Mouse (Mus musculus) heart, postnatal 0 days (tissue): ENCODE data around the gene Chek2. TPM values are rescaled to one million over a fixed set of nuclear protein-coding genes. Genes with fewer than 3 reads are reported as not detected.

Source experiments
- ATAC-seq: fragments of 200-750 bp; cut with Nextera tagmentation; 2 replicates; pipeline ENCODE4 v1.8.0; 2017; ENCODE audit warnings: low read depth, moderate number of reproducible peaks, moderate library complexity; ENCODE audit not compliant: insufficient read depth
- DNase-seq: peaks from one replicate; pipeline ENCODE4 v3.0.0-alpha.2; 2016; ENCODE audit warnings: low spot score
- H3K27ac ChIP-seq: fragments of 300-500 bp; sonication (generic); 2 replicates; pipeline ENCODE4 v1.5.1; 2014; ENCODE audit warnings: low read depth, mild to moderate bottlenecking
- H3K27me3 ChIP-seq: fragments of 300-500 bp; sonication (generic); 2 replicates; pipeline ENCODE4 v1.6.1; 2014; ENCODE audit warnings: low read length, mixed read lengths; ENCODE audit not compliant: control insufficient read depth, insufficient read depth
- H3K36me3 ChIP-seq: fragments of 300-500 bp; sonication (generic); replicated peaks from 2 replicates; pipeline ENCODE4 v1.6.1; 2014; ENCODE audit warnings: low read length, mixed read lengths; ENCODE audit not compliant: control insufficient read depth, insufficient read depth
- H3K4me1 ChIP-seq: fragments of 300-500 bp; sonication (generic); 2 replicates; pipeline ENCODE4 v1.6.1; 2014; ENCODE audit warnings: antibody characterized with exemption; ENCODE audit not compliant: control insufficient read depth, insufficient read depth
- H3K4me2 ChIP-seq: fragments of 300-500 bp; sonication (generic); 2 replicates; pipeline ENCODE4 v1.6.1; 2014; ENCODE audit warnings: low read depth, mild to moderate bottlenecking, low read length, moderate library complexity
- H3K4me3 ChIP-seq: fragments of 300-500 bp; sonication (generic); 2 replicates; pipeline ENCODE4 v1.5.1; 2014; ENCODE audit warnings: low read depth, low read length
- H3K9ac ChIP-seq: fragments of 300-500 bp; sonication (generic); replicated peaks from 2 replicates; pipeline ENCODE4 v1.6.1; 2014; ENCODE audit warnings: low read depth, low read length, mixed read lengths
- H3K9me3 ChIP-seq: fragments of 300-500 bp; sonication (generic); replicated peaks from 2 replicates; pipeline ENCODE4 v1.6.1; 2016; ENCODE audit warnings: low read length; ENCODE audit not compliant: control insufficient read depth
- CTCF ChIP-seq: IDR thresholded peaks from 2 replicates; pipeline ENCODE4 v1.5.1; 2016; ENCODE audit warnings: antibody characterized with exemption, control low read depth, low read depth
- EP300 ChIP-seq: IDR thresholded peaks from 2 replicates; pipeline ENCODE4 v1.6.1; 2016; ENCODE audit warnings: antibody characterized with exemption, low read depth
- WGBS: fragments of 180-500 bp; shearing (Covaris S2); extraction: QIAGEN DNeasy Blood & Tissue Kit; methylation state at CpG from one replicate; pipeline ENCODE4 v1.1.7; 2014; 5-methylcytosine and 5-hydroxymethylcytosine counted together
- polyA plus RNA-seq: library from polyadenylated mRNA; unstranded; fragments of >200 nt; fragmentation: Nextera tagmentation; extraction: Ambion mirVana; gene quantifications from 2 replicates; pipeline ENCODE4 v1.2.1, GENCODE M21; 2015
- total RNA-seq: library from RNA; depleted of rRNA; stranded (reverse); fragments of >200 nt; gene quantifications from 2 replicates; pipeline ENCODE4 v1.2.3, GENCODE M21; 2014; ENCODE audit warnings: low replicate concordance

Gene Chek2
- total and polyA plus RNA-seq, 2 experiments from 2014 or later = 2.5 to 6.1 TPM

DNA sequence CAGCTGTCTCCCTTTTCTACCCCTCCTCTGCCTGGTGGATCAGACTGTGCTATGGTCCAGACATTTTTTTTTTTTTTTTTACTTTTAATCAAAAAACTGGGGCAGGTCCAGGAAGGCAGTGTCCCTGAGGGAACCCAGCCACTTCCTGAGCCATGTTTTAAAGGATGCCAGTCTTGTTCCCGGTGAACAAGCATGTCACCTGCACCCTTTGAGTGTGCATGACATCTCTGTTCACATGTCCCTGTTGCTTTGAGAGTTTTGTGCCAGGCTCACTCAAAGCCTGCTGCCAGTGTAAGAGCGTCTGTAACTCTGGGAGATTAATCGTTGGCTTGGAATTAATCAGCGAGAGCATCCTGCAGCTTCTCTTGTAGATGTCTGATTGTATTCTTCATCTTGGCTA, 28.7 kb downstream of the Chek2 start:
- no peak overlapping the region for H3K9ac ChIP-seq
- WGBS = 53% methylated on average over 4 of the region's 4 CpGs
- H3K9me3 ChIP-seq = no peaks in the 10 kb centered on the region
- TF ChIP-seq EP300 = no peak
- no peak for TF ChIP-seq CTCF
- DNase-seq = no peak
- H3K36me3 ChIP-seq = peaks cover 10% of the 10 kb centered on the region
- no peak overlapping the region for H3K4me3 ChIP-seq
- no peak overlapping the region for H3K4me2 ChIP-seq
- ATAC-seq = 0 out of 2 replicates have a peak, but pooled peaks have one; percentile 47
- H3K27ac ChIP-seq = peak overlapping the region; percentile 38; the same call in 1 of the 2 replicates
- no peaks in the 10 kb centered on the region for H3K4me1 ChIP-seq
- no peaks in the 10 kb centered on the region for H3K27me3 ChIP-seq

GRCm38 (mm10) chr5:110869242-110869669, 29.5 kb downstream of the Chek2 start:
- 0 out of 2 replicates have a peak overlapping the region, but pooled peaks have one; percentile 12 for H3K4me2 ChIP-seq
- peaks cover 10% of the 10 kb centered on the region for H3K36me3 ChIP-seq
- H3K9me3 ChIP-seq = no peaks in the 10 kb centered on the region
- ATAC-seq (peak; percentile 36; the same call in 1 of the 2 replicates), DNase-seq (peak; percentile 30)
- H3K4me1 ChIP-seq = no peaks in the 10 kb centered on the region
- TF ChIP-seq CTCF (no peak), EP300 (no peak)
- peak overlapping the region; percentile 38; the same call in 1 of the 2 replicates for H3K27ac ChIP-seq
- no peak overlapping the region for H3K9ac ChIP-seq
- no peak overlapping the region for H3K4me3 ChIP-seq
- WGBS = 62% methylated on average over 8 of the region's 8 CpGs
- H3K27me3 ChIP-seq = no peaks in the 10 kb centered on the region

DNA sequence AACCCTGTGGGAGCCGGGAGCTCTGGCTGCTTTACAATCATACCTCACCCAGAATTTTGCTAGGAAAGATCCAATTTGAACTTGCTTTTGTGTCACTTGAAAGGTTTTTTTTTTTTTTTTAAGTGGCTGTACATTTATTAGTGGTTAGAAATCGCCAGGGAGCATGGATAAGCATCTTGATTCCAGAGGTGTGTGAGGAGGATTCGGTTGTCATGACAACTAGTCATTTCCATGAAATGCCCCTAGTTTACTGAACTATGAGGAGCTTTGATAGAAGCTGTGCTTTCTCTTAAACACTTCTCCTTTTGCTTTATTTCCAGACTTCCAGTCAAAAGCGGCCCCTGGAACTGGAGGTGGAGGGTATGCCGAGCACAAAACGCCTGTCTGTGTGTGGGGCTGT, 33.4 kb downstream of the Chek2 start:
- Histone ChIP-seq H3K9ac (no peak overlapping the region), H3K27me3 (no peaks in the 10 kb centered on the region), H3K36me3 (peaks cover 10% of the 10 kb centered on the region), H3K4me1 (no peaks in the 10 kb centered on the region), H3K27ac (no peak overlapping the region), H3K4me3 (no peak overlapping the region), H3K4me2 (no peak overlapping the region), H3K9me3 (no peaks in the 10 kb centered on the region)
- ATAC-seq = no peak
- 94% methylated on average over 6 of the region's 6 CpGs for WGBS
- no peak for DNase-seq
- TF ChIP-seq CTCF = no peak
- TF ChIP-seq EP300 = no peak

DNA sequence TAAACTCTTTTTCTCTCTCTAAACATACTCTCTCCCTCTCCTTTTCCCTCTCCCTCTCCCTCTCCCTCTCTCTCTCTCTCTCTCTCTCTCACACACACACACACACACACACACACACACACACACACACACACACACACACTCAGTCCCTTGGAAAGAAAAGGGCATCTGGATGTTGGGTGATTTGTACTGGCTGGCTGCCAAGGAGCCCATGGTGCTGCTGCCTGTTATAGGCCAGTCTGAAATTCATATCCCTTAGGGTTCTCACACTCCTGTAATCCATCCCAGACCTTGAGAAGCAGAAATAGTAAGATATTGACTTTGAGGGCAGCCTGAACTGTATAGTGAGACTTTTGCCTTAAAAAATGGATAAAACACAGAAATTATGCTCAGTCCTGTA, 34.9 kb downstream of the Chek2 start:
- no peak overlapping the region for H3K27ac ChIP-seq
- no peak overlapping the region for H3K4me3 ChIP-seq
- no peaks in the 10 kb centered on the region for H3K9me3 ChIP-seq
- H3K9ac ChIP-seq = no peak overlapping the region
- no peak overlapping the region for H3K4me2 ChIP-seq
- ATAC-seq = no peak
- no peaks in the 10 kb centered on the region for H3K27me3 ChIP-seq
- DNase-seq = peak; percentile 31
- peaks cover 10% of the 10 kb centered on the region for H3K36me3 ChIP-seq
- TF ChIP-seq CTCF = no peak
- no peak for TF ChIP-seq EP300
- H3K4me1 ChIP-seq = no peaks in the 10 kb centered on the region

DNA sequence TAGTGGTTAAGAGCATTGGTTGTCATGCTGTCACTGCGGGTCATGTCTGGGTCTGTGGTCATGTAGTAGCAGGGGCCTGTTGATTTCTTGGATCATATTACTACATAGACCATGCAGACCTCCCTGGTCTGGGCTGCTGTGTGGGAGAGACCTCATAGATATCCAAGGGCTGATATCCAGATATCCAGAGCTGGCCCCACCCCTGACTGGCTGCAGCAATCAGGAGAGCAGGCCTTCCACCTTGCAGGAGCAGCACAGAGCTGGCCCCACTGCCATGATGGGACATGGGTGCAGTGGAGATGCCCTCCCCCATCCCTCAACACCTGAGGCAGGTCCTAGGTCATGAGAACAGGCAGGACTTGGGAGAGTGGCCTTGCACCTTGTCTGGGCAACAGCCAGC, 35.5 kb downstream of the Chek2 start:
- Histone ChIP-seq H3K9ac (no peak overlapping the region), H3K9me3 (no peaks in the 10 kb centered on the region), H3K36me3 (peaks cover 10% of the 10 kb centered on the region), H3K4me2 (no peak overlapping the region), H3K4me3 (no peak overlapping the region), H3K27me3 (no peaks in the 10 kb centered on the region), H3K4me1 (0 out of 2 replicates have a peak, but pooled peaks cover 3% of the 10 kb centered on the region), H3K27ac (no peak overlapping the region)
- 85% methylated on average over 1 of the region's 1 CpGs for WGBS
- no peak for ATAC-seq
- DNase-seq = no peak
- TF ChIP-seq CTCF (no peak), EP300 (no peak)
